Mouse (Mus musculus): ENCODE results near the gene Nos3. TPM values are rescaled to one million over a fixed set of nuclear protein-coding genes. Genes with fewer than 3 reads are reported as not detected.

Nos3 gene
- total RNA-seq, 2 experiments from 2014 or later: 10.2 to 12.1 TPM

DNA sequence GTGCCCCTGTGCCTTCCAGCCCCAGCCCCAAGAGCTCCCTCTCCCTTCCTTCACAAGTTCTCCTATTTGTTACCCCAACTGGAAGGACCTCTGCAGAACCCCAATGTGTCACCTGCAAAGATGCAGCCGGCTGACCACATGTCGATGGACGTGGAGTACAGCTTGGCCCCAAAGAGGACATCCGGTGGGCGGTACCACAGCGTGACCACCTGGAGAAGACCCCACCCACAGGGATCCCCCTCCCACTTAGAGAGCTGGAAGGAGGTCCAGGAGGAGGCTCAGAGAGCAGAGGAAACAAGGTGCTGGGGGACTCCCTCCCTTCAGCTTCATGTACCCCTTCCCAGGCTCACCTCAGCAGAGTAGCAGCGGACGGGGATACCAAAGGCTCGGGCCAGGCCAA lies 55.8 kb downstream of the Nos3 start:
- no peak for DNase-seq (ENCODE audit: low spot score in 2 of 2)
- intact Hi-C loops (cut with DNase I): no loop called here

GRCm38 (mm10) chr5:24423129-24424003 lies 58.8 kb downstream of the Nos3 start, which contains the start of the genes Cdk5 and Slc4a2:
Gene Cdk5, minus strand, starts transcription at chr5:24423530.
Gene Slc4a2, plus strand, starts transcription at chr5:24423837.
- DNase-seq (ENCODE audit: low spot score in 2 of 2): peak; percentile 99 to 100
- intact Hi-C loops (cut with DNase I): no loop called here

- intact Hi-C loops (cut with DNase I): no loop called here
- DNase-seq (ENCODE audit: low spot score in 2 of 2): peak in 1 of 2 experiments; percentile 30
Observed at GRCm38 (mm10) chr5:24424004-24424781, 59.6 kb downstream of the Nos3 start.

GRCm38 (mm10) chr5:24424861-24425411 lies 60.3 kb downstream of the Nos3 start:
- peak; percentile 67 to 73 for DNase-seq (ENCODE audit: low spot score in 2 of 2)
- intact Hi-C loops (cut with DNase I): no loop called here

DNA sequence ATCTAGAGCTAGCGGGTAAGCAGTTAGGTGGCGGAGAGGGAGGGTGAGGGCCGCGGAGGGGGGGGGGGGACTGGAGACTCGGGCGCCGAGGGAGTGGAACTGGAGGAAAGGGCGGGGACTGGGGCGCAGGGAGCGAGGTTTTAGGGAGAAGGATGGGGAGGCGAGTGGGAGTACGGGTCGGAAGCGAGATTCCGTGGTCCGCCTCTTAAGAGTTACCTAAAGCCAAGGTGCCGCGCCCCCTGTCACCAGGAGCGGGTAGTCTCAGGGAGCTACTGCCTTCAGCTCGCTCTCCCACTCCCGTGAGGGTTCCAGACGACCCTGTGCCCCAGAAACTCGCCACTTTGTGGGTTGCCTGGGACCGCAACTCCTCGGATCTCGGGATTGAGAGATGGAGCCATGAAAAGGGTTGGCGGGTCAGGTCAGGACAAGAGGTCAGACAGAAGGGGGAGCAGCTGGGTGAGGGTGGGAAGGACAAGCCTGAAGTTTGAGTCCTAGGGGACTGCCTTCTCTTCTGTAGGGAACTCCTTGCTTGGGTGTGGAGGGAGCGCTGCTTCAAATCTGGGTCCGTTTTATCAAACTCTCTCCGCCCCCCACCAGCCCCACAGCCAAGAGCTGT lies 60.9 kb downstream of the Nos3 start:
- intact Hi-C loops (cut with DNase I): no loop called here
- DNase-seq (ENCODE audit: low spot score in 2 of 2): no peak

- no peak for DNase-seq (ENCODE audit: low spot score in 2 of 2)
- intact Hi-C loops (cut with DNase I): no loop called here
Observed at GRCm38 (mm10) chr5:24426037-24426432, 61.4 kb downstream of the Nos3 start.

DNA sequence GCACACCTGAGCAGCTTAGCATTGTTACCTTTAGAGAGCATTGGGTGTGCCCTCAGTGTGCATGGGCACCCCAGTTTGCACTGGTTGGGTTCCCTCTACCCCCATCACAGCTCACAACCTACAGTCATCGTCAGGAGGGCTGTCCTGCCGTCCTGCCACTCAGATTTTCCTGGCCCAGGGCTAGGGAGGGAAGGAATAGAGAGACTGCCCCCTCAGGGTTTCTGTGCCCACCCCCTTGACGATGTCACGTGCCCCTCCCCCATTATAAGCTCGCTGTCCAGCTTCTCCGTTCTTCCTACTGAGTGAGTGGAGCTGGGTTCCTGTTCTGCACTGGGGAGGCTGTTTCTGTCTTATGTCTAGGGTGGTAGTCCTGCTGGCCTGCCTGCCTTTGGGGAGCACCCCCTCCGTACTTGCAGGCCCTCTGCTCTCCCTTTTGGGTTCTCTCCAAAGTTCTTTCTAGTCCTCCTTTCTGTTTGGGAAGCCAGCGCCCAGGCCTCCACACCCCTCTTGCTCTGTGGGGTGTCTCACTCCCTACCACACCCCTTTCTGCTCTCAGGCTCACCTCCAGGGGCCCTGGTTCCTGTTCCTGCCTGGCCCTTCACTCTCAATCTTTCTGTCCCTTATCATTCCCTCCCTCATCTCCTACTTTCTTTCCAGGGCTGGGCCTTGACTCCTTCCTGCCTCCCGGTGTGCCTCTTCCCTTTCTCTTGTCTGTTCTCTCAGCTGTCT lies 62.1 kb downstream of the Nos3 start:
- intact Hi-C loops (cut with DNase I): no loop called here
- DNase-seq (ENCODE audit: low spot score in 2 of 2): no peak

DNA sequence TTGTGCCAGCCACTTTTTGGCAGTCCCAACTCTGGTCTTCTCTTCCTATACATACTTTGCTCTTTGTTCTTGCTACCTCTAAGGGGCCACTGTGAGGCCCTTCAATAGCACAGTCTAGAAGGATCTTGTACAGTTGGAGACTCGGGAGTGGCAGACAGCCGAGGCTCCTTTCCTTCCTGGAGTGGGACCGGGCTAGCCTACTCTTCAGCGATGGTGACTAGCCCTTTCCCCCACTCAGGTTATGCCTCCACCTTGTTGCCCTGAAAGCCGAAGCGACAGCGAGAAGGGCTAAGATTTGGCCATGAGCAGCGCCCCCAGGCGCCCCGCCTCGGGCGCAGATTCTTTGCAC lies 62.6 kb downstream of the Nos3 start:
- no peak for DNase-seq (ENCODE audit: low spot score in 2 of 2)
- intact Hi-C loops (cut with DNase I): no loop called here

GRCm38 (mm10) chr5:24427981-24428402 lies 63.4 kb downstream of the Nos3 start:
- intact Hi-C loops (cut with DNase I): no loop called here
- DNase-seq (ENCODE audit: low spot score in 2 of 2): no peak

- intact Hi-C loops (cut with DNase I): no loop called here
- no peak for DNase-seq (ENCODE audit: low spot score in 2 of 2)
Observed at GRCm38 (mm10) chr5:24428596-24428995, 64.0 kb downstream of the Nos3 start.

- intact Hi-C loops (cut with DNase I): no loop called here
- DNase-seq (ENCODE audit: low spot score in 2 of 2): no peak
Observed at GRCm38 (mm10) chr5:24433993-24434392, 69.4 kb downstream of the Nos3 start.

Other genes with a start within 250 kb of the Nos3 start
- gene Nupl2, start 199.8 kb upstream of the Nos3 start, total RNA-seq (2021): 10 to 100 TPM in 1 of 2 experiments, 1 to 10 TPM in 1; 9.4 to 10.3 TPM
- 10 to 100 TPM; 19.9 to 22.1 TPM for gene Kcnh2, start 13.2 kb upstream of the Nos3 start, total RNA-seq (2021)
- gene Atg9b, start 27.3 kb downstream of the Nos3 start, total RNA-seq (2021): 1 to 10 TPM; 2.1 to 3.4 TPM
- 10 to 100 TPM; 46.7 to 51.4 TPM for gene Abcb8, start 28.9 kb downstream of the Nos3 start, total RNA-seq (2021)
- gene Asic3, start 48.6 kb downstream of the Nos3 start, total RNA-seq (2021): not detected
- gene Cdk5, start 58.7 kb downstream of the Nos3 start, total RNA-seq (2021): 100 to 1,000 TPM; 138 to 149 TPM
- 10 to 100 TPM; 26.8 to 31.9 TPM for gene Slc4a2, start 59.0 kb downstream of the Nos3 start, total RNA-seq (2021)
- 100 to 1,000 TPM; 110 to 120 TPM for gene Fastk, start 80.5 kb downstream of the Nos3 start, total RNA-seq (2021)
- gene Tmub1, start 83.0 kb downstream of the Nos3 start, total RNA-seq (2021): 10 to 100 TPM; 30.4 to 31.2 TPM
- 100 to 1,000 TPM; 464 to 465 TPM for gene Agap3, start 87.4 kb downstream of the Nos3 start, total RNA-seq (2021)
- gene Gbx1, start 162.4 kb downstream of the Nos3 start, total RNA-seq (2021): under 1 TPM in 1 of 2 experiments, not detected in 1; 0.40 TPM
- under 1 TPM; 0.15 to 0.30 TPM for gene Asb10, start 176.2 kb downstream of the Nos3 start, total RNA-seq (2021)
- under 1 TPM in 1 of 2 experiments, not detected in 1; 0.13 TPM for gene 4931409K22Rik, start 192.0 kb downstream of the Nos3 start, total RNA-seq (2021)
- 10 to 100 TPM; 62.0 to 64.8 TPM for gene Abcf2, start 212.7 kb downstream of the Nos3 start, total RNA-seq (2021)
- gene Chpf2, start 221.9 kb downstream of the Nos3 start, total RNA-seq (2021): 10 to 100 TPM; 65.1 to 73.8 TPM